In the genomic region with DNA sequence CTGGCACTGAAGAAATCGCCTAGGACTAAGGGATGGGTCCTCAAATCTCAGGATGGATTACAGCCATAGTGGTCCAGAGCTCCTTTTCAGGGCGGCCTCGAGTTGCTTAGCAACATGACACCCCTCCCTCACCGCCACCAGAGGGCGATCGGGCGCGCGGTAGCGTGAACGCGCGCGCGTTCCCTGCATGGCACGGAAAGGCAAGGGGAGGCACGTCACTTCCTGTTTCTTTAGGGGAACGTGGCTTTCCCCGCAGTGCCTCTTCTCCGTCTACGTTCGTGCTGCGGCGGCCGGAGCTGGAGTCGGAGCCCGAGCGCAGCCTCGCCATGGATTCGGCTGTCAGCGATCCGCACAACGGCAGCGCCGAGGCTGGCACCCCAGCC, we compare ENCODE assay signal across 8 mouse cellular contexts. TPM values are rescaled to one million over a fixed set of nuclear protein-coding genes. Genes with fewer than 3 reads are reported as not detected.
DNase-seq lines count a peak whose midpoint lies in the region; ATAC-seq and TF ChIP-seq lines count a peak whose summit lies in the region.

A gene (plus strand): TSS at position 206 of the 383 bp plus-strand sequence.

- no peaks in the 10 kb centered on the region for H3K27me3 ChIP-seq in forebrain, embryonic 12.5 days
- H3K27me3 ChIP-seq in heart, postnatal 0 days (ENCODE audit: control insufficient read depth, insufficient read depth, low read length): no peaks in the 10 kb centered on the region
- H3K27me3 ChIP-seq in liver, embryonic 16.5 days (ENCODE audit: control insufficient read depth, insufficient read depth, low read depth, low read length): no peaks in the 10 kb centered on the region
- no peaks in the 10 kb centered on the region for H3K27me3 ChIP-seq in neural tube, embryonic 13.5 days
- H3K27me3 ChIP-seq in testis, adult 2 months (ENCODE audit: control insufficient read depth, insufficient read depth, low read length): no peaks in the 10 kb centered on the region

- H3K27ac ChIP-seq in forebrain, embryonic 12.5 days: peak within 1 kb of the TSS; percentile 94
- H3K27ac ChIP-seq in heart, postnatal 0 days (ENCODE audit: low read depth): peak within 1 kb of the TSS; percentile 87
- H3K27ac ChIP-seq in liver, embryonic 16.5 days (ENCODE audit: low read length): peak within 1 kb of the TSS; percentile 69
- peak within 1 kb of the TSS; percentile 97 for H3K27ac ChIP-seq in neural tube, embryonic 13.5 days (replicated peaks)
- H3K27ac ChIP-seq in testis, adult 2 months (ENCODE audit: control insufficient read depth, insufficient read depth, low read depth, low read length): peak within 1 kb of the TSS; percentile 91

- peak; percentile 84 for ATAC-seq in forebrain, embryonic 12.5 days (ENCODE audit: low FRiP score)
- peak; percentile 87 for ATAC-seq in heart, postnatal 0 days (ENCODE audit: insufficient read depth, low read depth)
- ATAC-seq in liver, embryonic 16.5 days (ENCODE audit: low read depth): peak; percentile 82
- peak; percentile 78 for ATAC-seq in neural tube, embryonic 13.5 days (ENCODE audit: low read depth)

- H3K4me3 ChIP-seq in forebrain, embryonic 12.5 days (replicated peaks): peak within 1 kb of the TSS; percentile 98
- peak within 1 kb of the TSS; percentile 86 for H3K4me3 ChIP-seq in heart, postnatal 0 days (ENCODE audit: low read depth, low read length)
- H3K4me3 ChIP-seq in liver, embryonic 16.5 days (ENCODE audit: low read depth, low read length): peak within 1 kb of the TSS; percentile 82
- H3K4me3 ChIP-seq in neural tube, embryonic 13.5 days: peak within 1 kb of the TSS; percentile 100
- H3K4me3 ChIP-seq in testis, adult 2 months (ENCODE audit: control insufficient read depth, low read depth, low read length): peak within 1 kb of the TSS; percentile 98

- peak within 1 kb of the TSS; percentile 87 for H3K4me2 ChIP-seq in forebrain, embryonic 12.5 days
- H3K4me2 ChIP-seq in heart, postnatal 0 days (ENCODE audit: low read depth, low read length): peak within 1 kb of the TSS; percentile 89
- H3K4me2 ChIP-seq in liver, embryonic 16.5 days (ENCODE audit: low read depth, low read length): peak within 1 kb of the TSS; percentile 77
- H3K4me2 ChIP-seq in neural tube, embryonic 13.5 days: peak within 1 kb of the TSS; percentile 95

- H3K9me3 ChIP-seq in forebrain, embryonic 12.5 days: no peaks in the 10 kb centered on the region
- no peaks in the 10 kb centered on the region for H3K9me3 ChIP-seq in heart, postnatal 0 days (replicated peaks; ENCODE audit: control insufficient read depth, low read length)
- H3K9me3 ChIP-seq in liver, embryonic 16.5 days (replicated peaks; ENCODE audit: control insufficient read depth, low read length): no peaks in the 10 kb centered on the region
- no peaks in the 10 kb centered on the region for H3K9me3 ChIP-seq in neural tube, embryonic 13.5 days

- H3K4me1 ChIP-seq in forebrain, embryonic 12.5 days: peaks cover 33% of the 10 kb centered on the region
- H3K4me1 ChIP-seq in heart, postnatal 0 days (ENCODE audit: control insufficient read depth, insufficient read depth): peaks cover 25% of the 10 kb centered on the region
- peaks cover 31% of the 10 kb centered on the region for H3K4me1 ChIP-seq in liver, embryonic 16.5 days (ENCODE audit: control insufficient read depth, low read depth, low read length)
- H3K4me1 ChIP-seq in neural tube, embryonic 13.5 days (replicated peaks): peaks cover 39% of the 10 kb centered on the region
- peaks cover 17% of the 10 kb centered on the region for H3K4me1 ChIP-seq in testis, adult 2 months (ENCODE audit: control insufficient read depth, insufficient read depth, low read length)

- peaks cover 21% of the 10 kb centered on the region for H3K36me3 ChIP-seq in forebrain, embryonic 12.5 days (replicated peaks)
- H3K36me3 ChIP-seq in heart, postnatal 0 days (replicated peaks; ENCODE audit: control insufficient read depth, insufficient read depth, low read length): no peaks in the 10 kb centered on the region; the same call in 1 of the 2 replicates
- H3K36me3 ChIP-seq in liver, embryonic 16.5 days (ENCODE audit: control insufficient read depth, insufficient read depth): no peaks in the 10 kb centered on the region
- H3K36me3 ChIP-seq in neural tube, embryonic 13.5 days: peaks cover 22% of the 10 kb centered on the region
- H3K36me3 ChIP-seq in testis, adult 2 months (ENCODE audit: control insufficient read depth, insufficient read depth, low read length): no peaks in the 10 kb centered on the region

- TF ChIP-seq CTCF in heart, postnatal 0 days (IDR thresholded peaks at IDR 0.05; ENCODE audit: low read depth): peak; percentile 99
- peak; percentile 99 for TF ChIP-seq CTCF in testis, adult 2 months (IDR thresholded peaks at IDR 0.05; ENCODE audit: control insufficient read depth, insufficient read depth, insufficient replicate concordance, low read depth, low read length)

- DNase-seq in CD8-positive naive resting alpha-beta T cell, adult 2 months (ENCODE audit: low read depth in 2 of 2, low spot score in 2 of 2): peak; percentile 90 to 91
- DNase-seq in c-Kit-positive CD71-negative TER-119-negative erythroid progenitor cells, embryonic 14.5 days (ENCODE audit: low read depth): peak; percentile 88
- peak; percentile 93 for DNase-seq in heart, postnatal 0 days (ENCODE audit: low spot score)
- DNase-seq in kidney, postnatal 4 days: peak; percentile 92 to 95

- peak; percentile 98 for TF ChIP-seq POLR2A in testis, adult 2 months (IDR thresholded peaks at IDR 0.05; ENCODE audit: control insufficient read depth, low read depth, low read length)

- TF ChIP-seq EP300 in heart, postnatal 0 days (IDR thresholded peaks at IDR 0.05; ENCODE audit: low read depth): no peak

- H3K9ac ChIP-seq in forebrain, embryonic 12.5 days: peak within 1 kb of the TSS; percentile 90
- H3K9ac ChIP-seq in heart, postnatal 0 days (replicated peaks; ENCODE audit: low read depth, low read length): peak within 1 kb of the TSS; percentile 76
- H3K9ac ChIP-seq in liver, embryonic 16.5 days (ENCODE audit: low read depth, low read length): peak within 1 kb of the TSS; percentile 76
- peak within 1 kb of the TSS; percentile 99 for H3K9ac ChIP-seq in neural tube, embryonic 13.5 days

- under 1% methylated on average over 35 of the region's 35 CpGs for WGBS in forebrain, embryonic 12.5 days
- under 1% methylated on average over 35 of the region's 35 CpGs for WGBS in heart, postnatal 0 days
- under 1% methylated on average over 35 of the region's 35 CpGs for WGBS in liver, embryonic 16.5 days (ENCODE audit: insufficient replicate concordance)
- under 1% methylated on average over 35 of the region's 35 CpGs for WGBS in neural tube, embryonic 13.5 days

RNA-seq across cellular contexts. Expression of the gene that starts here (rescaled TPM):
- polyA plus RNA-seq in forebrain, embryonic 12.5 days (2016; fragmentation: Nextera tagmentation; extraction: Ambion mirVana): 128 and 131 TPM in 2 replicates
- total RNA-seq in heart, postnatal 0 days (2014; rRNA removed; ENCODE audit: low replicate concordance): 68.6 and 72.9 TPM in 2 replicates
- 53.4 and 55.0 TPM in 2 replicates for polyA plus RNA-seq in heart, postnatal 0 days (2015; fragmentation: Nextera tagmentation; extraction: Ambion mirVana)
- polyA plus RNA-seq in liver, embryonic 16.5 days (2015; fragmentation: Nextera tagmentation; extraction: Ambion mirVana): 45.5 and 52.7 TPM in 2 replicates
- polyA plus RNA-seq in neural tube, embryonic 13.5 days (2015; fragmentation: Nextera tagmentation; extraction: Ambion mirVana): 149 and 155 TPM in 2 replicates
- polyA plus RNA-seq in testis, adult 2 months (2012; rRNA removed): 84.1 and 84.7 TPM in 2 replicates

Comparison
In these comparisons a context has a peak if more than half of its experiments do, and no peak if none do; other contexts are left out.
1. Peak in every context shown above with its lines: DNase-seq, ATAC-seq, H3K4me3 ChIP-seq and H3K27ac ChIP-seq.